ENCODE assay signal across 22 mouse cellular contexts in genomic region chr9:40282968-40283367, GRCm38 (mm10). TPM values are rescaled to one million over a fixed set of nuclear protein-coding genes. Genes with fewer than 3 reads are reported as not detected.
"Had no signal": no experiment of that assay in that cellular context is flagged by ENCODE, and none has a peak within 500 bp of the region (broad histone marks: within the 10 kb centered on the region; RNA-seq: fewer than 3 reads in every experiment).

No protein-coding gene starts in this region.

- H3K27me3 ChIP-seq: limb, embryonic 12.5 days; liver, embryonic 13.5 days; midbrain, embryonic 13.5 days; neural tube, embryonic 13.5 days had no signal

- H3K4me2 ChIP-seq: limb, embryonic 12.5 days; liver, embryonic 13.5 days; lung, embryonic 14.5 days; midbrain, embryonic 13.5 days; neural tube, embryonic 13.5 days had no signal

- H3K9me3 ChIP-seq: limb, embryonic 12.5 days; liver, embryonic 13.5 days; megakaryocyte, embryonic 14.5 days; midbrain, embryonic 10.5 days; midbrain, embryonic 13.5 days; neural tube, embryonic 13.5 days had no signal

- H3K4me1 ChIP-seq: limb, embryonic 12.5 days; liver, embryonic 13.5 days; megakaryocyte, embryonic 14.5 days; midbrain, embryonic 10.5 days; midbrain, embryonic 13.5 days; neural tube, embryonic 13.5 days had no signal

- ATAC-seq: lung, postnatal 0 days; midbrain, embryonic 13.5 days; midbrain, embryonic 16.5 days had no signal

- H3K36me3 ChIP-seq: limb, embryonic 12.5 days; liver, embryonic 13.5 days; midbrain, embryonic 10.5 days had no signal

- H3K9ac ChIP-seq: limb, embryonic 12.5 days; liver, embryonic 13.5 days; lung, embryonic 14.5 days; midbrain, embryonic 13.5 days; neural tube, embryonic 13.5 days had no signal

- H3K4me3 ChIP-seq: left cerebral cortex, adult 2 months; limb, embryonic 12.5 days; liver, embryonic 13.5 days; megakaryocyte, embryonic 14.5 days; midbrain, embryonic 10.5 days; midbrain, embryonic 13.5 days; myocyte; neural tube, embryonic 13.5 days had no signal

- H3K27ac ChIP-seq: kidney, postnatal 0 days; left cerebral cortex, adult 2 months; limb, embryonic 12.5 days; liver, embryonic 13.5 days; macrophage; midbrain, embryonic 10.5 days; midbrain, embryonic 13.5 days; neural tube, embryonic 13.5 days had no signal

- DNase-seq: kidney, adult 2 months; kidney, postnatal 25 days; layer of hippocampus, adult 9-11 months; layer of hippocampus, postnatal 36 days; liver, embryonic 13.5 days; lung, embryonic 14.5 days; thymus, adult 18-20 months; thymus, postnatal 36 days had no signal

RNA-seq across cellular contexts. Expression of gene Scn3b, which starts 14.0 kb away (rescaled TPM):
- total RNA-seq: monocyte, adult 5-6 weeks; neutrophil, adult 5-6 weeks had no signal
- polyA plus RNA-seq: liver, adult 2 months had no signal
